Mouse (Mus musculus) brain, embryonic 14.5 days (tissue): ENCODE measurements around the gene Hsf5.

Source experiments
- CTCF ChIP-seq: fragments of 200-500 bp; IDR thresholded peaks from 2 replicates; pipeline ENCODE4 v1.5.1; 2012; ENCODE audit warnings: inconsistent platforms, mild to moderate bottlenecking, moderate library complexity, borderline replicate concordance; ENCODE audit not compliant: insufficient read depth, insufficient read length; ENCODE audit errors: extremely low read depth
- POLR2A ChIP-seq: fragments of 200-500 bp; IDR thresholded peaks from 2 replicates; pipeline ENCODE4 v1.6.1; 2012; ENCODE audit warnings: mild to moderate bottlenecking, inconsistent platforms, borderline replicate concordance; ENCODE audit not compliant: poor library complexity, insufficient read depth, insufficient read length, severe bottlenecking; ENCODE audit errors: extremely low read depth

DNA sequence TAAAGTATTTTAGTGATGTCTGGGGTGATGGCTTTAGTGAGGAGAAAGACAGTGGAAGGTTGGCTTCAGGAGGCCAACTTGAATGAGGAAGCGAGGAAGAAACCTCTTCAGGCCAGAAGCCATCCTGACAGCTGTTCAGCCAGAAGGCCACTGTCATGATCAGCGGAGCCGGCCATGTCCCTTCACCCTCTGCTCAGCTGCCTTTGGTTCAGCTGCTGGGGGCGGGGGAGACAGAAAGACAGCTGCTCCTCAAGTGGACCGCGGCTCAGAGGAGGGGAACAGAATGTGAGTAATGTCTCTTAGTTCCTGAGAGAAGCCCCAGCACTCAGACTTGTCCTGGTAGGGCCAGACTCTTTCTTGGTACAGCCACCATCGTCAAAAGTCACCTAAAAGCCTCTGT is 43.2 kb upstream of the Hsf5 start:
- TF ChIP-seq CTCF (no peak), POLR2A (no peak)
